Mouse (Mus musculus) ES-CJ7 (cell line): Measurements from ENCODE around the gene Ly6g5c.
A peak's percentile ranks its signal among the peaks of the same experiment; 100 is the strongest.
"Not testable (repeated sequence)": the region's sequence is repeated elsewhere in the genome, so short reads cannot be mapped to it uniquely, and the experiment has no call there.

Source experiments
- DNase-seq: peaks from one replicate; pipeline ENCODE4 v3.0.0; 2011; ENCODE audit warnings: low read depth, low spot score

Ly6g5c gene

DNA sequence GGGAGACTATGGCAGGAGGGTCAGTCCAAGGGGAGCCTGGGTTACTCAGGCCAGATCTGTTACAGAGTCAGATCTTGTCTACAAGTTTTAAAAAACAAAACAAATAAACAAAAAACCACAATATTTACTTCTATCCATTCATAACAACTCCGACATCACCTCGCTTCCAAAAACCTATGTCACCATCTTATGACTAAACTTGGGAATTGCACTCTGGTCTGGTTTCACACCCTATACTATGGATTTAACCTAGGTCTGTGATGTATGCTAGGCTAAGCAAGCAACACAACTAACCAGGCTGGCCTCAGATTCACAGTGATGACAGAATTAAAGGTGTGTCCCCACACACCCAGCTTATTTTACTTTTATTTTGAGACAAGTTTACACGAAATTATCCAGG is 1.6 kb upstream of the Ly6g5c start:
- DNase-seq, result no peak

DNA sequence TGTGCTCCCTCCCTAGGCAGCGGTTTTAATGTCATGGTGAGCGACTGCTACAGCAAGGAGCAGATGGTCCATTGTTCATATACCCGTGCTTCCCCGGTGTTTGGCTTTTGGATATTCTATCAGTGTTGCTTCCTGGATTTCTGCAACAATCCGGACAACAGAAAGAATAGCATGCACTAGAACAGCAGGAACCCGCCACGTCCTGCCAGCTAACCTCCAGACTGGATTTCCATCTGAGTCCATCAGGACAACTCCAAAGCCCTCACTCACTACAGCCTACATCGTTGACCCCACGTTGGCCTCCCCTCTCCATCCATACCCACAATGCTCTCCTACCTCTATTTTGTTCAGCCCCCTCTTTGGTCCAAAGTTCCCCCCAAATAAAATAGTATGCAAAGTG is 3.7 kb downstream of the Ly6g5c start:
- DNase-seq, result no peak

DNA sequence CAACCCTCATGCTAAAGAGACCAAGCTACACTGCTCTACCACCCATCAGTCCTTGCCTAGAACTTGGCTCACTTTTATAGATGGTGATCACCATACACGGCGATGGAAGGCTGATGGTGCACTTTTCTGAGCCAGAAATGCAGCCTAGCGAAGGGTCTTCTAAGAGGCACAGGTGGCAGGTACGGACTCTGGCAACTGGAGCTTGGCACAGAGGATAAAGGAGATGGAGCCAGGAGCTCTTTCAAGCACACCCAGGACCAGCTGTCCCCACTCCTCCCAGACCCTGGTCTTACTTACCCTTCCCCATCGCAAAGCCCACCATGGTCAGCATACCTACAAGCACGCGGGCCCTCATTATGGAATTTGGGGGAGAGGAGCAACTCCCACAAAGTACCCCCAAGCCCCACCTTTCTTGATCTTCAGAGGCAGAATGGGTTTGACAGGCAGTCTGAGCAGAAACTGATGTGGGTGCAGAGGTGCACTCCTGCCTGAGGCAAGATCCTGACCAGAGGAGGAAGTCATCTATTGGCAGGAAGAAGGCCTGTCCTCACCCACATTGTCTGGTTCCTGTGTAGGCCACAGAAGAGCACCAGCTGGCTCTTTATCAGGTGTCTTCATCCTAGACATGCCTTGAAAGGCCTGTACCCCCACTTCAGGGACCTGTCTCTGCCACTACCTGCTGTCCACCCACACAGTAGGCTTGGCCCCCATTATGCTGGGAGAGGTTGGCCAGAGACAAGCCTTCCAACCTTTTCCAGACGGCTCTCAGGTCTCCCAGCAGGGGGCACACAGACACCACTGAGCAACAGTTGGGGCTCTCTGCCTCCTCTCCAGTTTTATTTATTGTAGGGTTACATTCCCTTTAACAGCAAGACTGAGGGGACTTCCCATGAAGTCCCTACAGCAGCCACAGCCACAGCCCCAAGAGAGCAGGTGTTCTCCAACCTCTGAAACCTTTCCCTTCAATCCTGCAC is 7.3 kb downstream of the Ly6g5c start, which contains the start of gene Ly6g5b:
Gene Ly6g5b (minus strand): TSS at position 383 of the 974 bp plus-strand sequence.
- DNase-seq, result peak; percentile 34

DNA sequence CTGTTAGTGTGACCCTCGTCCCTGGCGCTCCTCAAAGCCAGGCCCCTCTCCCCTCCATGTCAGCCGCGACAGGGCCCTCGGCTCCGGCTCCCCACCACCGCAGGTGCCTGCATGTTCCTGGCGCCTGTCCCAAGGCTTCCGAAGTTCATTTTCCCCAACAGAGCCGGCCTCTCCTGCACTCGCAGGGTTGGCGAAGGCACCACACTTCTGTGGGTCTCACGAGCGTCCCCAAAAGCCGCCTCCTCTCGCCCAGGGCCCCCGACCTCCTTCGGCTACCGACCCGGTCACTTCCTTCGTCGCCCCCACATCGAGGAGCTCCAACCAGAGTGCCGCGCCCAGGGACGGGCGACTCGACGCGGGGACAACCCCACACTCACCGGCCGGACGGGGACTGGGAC is 12.7 kb downstream of the Ly6g5c start:
- DNase-seq, result no peak

DNA sequence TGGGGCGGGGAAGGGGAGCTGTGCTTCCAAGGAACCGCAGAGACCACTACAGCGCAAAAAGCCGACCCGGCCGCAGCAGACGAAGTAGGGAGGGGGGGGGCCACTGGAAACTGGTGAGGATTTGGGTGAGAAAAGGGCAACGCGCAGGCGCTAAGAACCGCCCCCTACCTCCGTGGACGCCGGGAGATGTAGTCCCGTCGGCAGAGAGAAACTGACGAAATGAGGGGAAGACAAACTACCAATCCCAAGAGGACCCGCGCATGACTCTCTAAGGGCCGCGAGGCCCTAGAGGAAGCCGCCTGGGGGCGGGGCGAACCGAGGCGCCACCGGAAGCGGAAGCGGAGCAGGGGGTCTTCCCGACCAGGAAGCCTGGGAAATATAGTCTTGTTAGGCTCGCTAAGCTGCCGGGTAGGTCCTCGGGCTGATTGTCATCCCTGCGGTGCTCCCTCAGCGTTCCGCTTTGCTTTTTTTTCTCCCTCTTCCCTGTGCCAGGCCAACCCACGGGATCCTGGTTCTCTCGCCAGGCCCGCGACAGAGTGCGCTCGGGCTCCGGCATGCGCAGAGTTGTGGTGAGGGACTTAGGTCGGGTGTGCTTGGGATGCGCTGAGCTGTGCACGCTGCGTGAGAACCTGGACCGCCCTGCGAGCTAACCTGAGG is 13.2 kb downstream of the Ly6g5c start, which contains the start of gene Gpank1:
Gene Gpank1 (plus strand): TSS at position 313 of the 657 bp plus-strand sequence.
- DNase-seq, result peak; percentile 99

GRCm38 (mm10) chr17:35121871-35122303 is 13.8 kb downstream of the Ly6g5c start, which contains the start of gene Csnk2b:
Gene Csnk2b (minus strand): TSS chr17:35122053.
- peak; percentile 78 for DNase-seq

DNA sequence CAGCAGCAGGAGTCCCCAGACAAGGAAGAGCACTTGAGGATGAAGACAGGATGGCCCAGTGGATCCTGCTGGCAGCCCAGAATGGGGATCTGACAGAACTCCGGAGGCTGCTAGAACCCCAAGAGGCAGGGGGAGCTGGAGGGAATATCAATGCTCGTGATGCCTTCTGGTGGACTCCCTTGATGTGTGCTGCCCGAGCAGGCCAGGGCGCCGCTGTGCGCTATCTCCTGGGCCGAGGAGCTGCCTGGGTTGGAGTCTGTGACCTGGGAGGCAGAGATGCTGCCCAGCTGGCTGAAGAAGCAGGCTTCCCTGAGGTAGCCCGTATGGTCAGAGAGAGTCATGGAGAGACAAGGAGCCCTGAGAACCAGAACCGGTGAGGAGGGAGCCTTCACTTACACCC is 15.2 kb downstream of the Ly6g5c start:
- DNase-seq, result not testable (repeated sequence)

DNA sequence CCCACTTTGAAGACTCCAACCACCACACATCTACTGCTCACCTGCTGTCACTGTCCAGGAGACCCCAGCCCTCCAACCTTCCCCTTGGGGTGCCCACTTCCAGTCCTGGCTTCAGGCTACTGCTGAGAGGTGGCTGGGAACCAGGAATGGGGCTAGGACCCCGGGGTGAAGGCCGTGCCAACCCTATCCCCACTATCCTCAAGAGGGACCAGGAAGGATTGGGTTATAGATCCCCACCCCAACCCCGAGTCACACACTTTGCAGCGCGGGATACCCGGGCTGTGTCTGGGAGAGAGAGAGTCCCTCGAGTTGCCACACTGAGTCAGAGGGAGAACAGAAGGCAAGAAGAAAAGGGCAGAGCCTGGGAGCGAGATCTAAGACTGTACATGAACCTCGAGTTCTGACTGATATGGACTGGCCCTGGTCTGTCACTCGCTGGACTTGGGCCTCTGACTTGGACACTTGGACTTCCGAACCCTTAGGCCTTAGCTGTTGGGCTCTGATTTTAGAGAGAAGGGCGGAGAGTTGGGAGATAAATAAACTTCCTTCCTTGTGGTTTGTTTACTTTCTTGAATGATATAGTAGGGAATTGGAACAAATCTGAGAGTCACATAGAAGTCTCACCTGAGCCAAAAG is 16.3 kb downstream of the Ly6g5c start:
- DNase-seq, result not testable (repeated sequence)

- DNase-seq, result no peak
Observed at GRCm38 (mm10) chr17:35125081-35125480, 17.0 kb downstream of the Ly6g5c start.

- DNase-seq, result no peak
Observed at GRCm38 (mm10) chr17:35125578-35125977, 17.5 kb downstream of the Ly6g5c start.

- peak; percentile 41 for DNase-seq
Observed at GRCm38 (mm10) chr17:35126206-35126611, 18.1 kb downstream of the Ly6g5c start, which contains the start of gene D17H6S53E. Gene D17H6S53E (plus strand): TSS chr17:35126373.

GRCm38 (mm10) chr17:35127017-35127416 is 18.9 kb downstream of the Ly6g5c start:
- DNase-seq, result no peak

- no peak for DNase-seq
Observed at GRCm38 (mm10) chr17:35128996-35129395, 20.9 kb downstream of the Ly6g5c start.

DNA sequence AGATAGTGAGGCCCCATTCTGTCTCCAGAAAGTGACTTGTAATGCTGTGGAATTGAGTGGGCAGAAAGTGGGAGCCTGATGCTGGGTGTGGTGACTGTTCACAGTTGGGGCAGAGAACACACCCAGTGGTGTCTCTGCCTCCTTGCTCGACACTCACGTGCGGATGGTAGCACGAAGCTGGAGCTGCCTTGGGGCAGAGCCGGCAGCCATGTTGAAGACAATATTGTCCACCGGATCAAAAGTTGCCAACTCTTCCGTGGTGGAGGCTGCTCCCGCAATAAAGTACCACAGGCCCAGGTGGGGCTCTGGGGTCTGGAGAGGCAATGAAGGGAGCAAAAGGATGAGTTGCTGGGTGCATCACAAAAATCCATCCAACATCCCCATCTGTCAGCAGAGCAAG is 23.0 kb downstream of the Ly6g5c start:
- no peak for DNase-seq

GRCm38 (mm10) chr17:35131500-35132173 is 23.6 kb downstream of the Ly6g5c start, which contains the start of gene Apom:
Gene Apom (minus strand): TSS chr17:35132050.
- no peak for DNase-seq

GRCm38 (mm10) chr17:35132174-35132560 is 24.1 kb downstream of the Ly6g5c start:
- no peak for DNase-seq

GRCm38 (mm10) chr17:35133517-35133916 is 25.4 kb downstream of the Ly6g5c start:
- DNase-seq, result no peak

DNA sequence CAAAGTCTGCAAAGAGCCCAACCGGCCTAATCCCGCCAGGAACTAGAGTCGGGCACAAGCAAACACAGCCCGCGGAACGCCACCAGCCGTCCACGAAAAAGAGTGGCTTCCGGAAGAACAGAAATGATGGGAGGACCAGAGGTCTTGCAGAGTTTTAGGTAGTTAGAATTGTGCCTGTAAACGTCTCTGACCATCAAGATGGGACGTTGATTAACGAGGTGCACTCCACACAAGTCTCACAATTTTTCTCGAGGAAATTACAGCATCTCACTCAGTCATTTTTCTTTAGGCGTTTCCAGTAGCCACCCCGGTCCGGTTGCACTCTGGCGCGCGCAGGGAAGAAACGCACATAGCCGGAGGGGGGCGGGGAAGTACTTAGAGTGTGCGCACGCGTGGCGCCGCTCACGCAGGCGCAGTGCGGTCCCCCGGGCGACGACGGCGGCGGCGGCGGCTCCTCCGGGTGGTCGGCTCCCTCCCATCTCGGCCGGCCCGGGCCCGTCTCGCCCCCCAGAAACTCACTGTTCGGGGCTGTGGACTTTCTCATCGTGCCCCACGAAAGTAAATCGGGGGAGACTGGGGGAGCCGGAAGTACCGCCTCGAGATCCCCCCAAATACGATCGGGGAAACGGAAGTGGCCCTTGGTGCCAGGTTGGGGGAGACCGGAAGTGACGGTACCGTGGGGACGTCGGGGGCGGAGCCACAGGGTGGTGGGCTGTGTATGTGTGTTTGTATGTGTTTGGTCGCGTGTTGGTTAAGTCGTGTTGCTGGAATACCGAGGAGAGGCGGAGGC is 26.9 kb downstream of the Ly6g5c start, which contains the start of gene Bag6:
Gene Bag6 (plus strand): TSS at position 378 of the 790 bp plus-strand sequence.
- peak; percentile 96 for DNase-seq

GRCm38 (mm10) chr17:35135591-35136320 is 27.7 kb downstream of the Ly6g5c start:
- DNase-seq, result peak; percentile 85

DNA sequence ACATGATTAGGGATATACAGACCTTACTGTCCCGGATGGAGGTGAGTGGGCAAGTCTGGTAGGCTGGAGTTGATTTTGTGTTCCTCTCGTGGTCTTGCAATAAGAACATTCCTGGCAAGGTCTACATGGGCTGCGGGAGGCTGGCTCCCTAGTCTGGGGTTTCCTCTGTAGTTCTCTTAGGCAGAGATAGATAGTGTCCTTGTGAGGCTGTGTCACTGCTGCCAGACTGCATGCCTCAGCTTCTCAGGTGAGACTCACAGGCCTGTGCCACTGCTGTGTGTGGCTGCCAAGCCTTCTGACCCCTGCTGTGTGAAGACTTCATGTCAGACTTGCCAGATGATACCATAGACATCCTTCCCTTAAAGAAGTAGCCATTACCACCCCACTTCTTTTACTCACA is 31.2 kb downstream of the Ly6g5c start:
- no peak for DNase-seq
